Mouse (Mus musculus): ENCODE results near the gene Ccdc86.

The Ccdc86 gene

DNA sequence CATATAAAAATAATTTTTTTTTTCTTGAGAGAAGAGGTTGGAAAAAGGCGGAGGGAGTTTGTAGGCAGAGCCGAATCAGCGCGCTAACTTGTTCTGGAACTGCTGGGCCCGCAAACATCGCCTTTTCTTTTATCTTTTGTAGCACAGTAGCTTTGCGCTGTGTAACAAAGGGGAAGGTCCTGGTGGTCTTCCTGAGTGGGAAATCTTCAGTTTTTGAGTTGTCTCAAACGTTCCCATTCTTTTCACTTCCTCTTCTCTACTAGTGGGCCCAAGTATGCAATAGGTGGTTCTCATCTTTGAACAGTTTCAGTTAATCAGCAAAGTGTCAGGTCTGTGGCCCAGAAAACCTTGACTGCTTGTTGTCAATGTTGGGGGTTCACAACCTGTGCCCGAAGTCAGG, 492 bp upstream of the Ccdc86 start:
- no peak for DNase-seq (ENCODE audit: low read depth, low spot score)

DNA sequence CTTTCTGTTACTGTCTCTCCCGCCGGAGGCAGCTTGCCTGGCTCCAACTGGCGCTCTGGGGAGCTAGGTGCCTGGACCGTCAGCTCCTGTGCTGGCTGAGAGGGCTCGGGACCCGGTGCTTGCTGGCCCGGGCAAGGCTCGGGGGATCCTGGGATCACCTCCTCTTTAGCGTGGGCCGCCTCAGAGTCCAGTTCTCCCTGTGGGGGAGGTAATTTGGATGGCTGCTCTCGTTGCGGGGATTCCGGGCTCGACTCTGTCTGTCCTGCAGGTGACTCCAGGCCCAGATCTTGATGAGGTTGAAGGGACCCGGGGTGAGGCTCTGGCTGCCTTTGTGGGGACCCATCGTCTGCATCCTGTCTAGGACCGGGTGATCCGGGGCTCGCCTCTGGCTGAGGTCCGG, 650 bp downstream of the Ccdc86 start:
- DNase-seq (ENCODE audit: low read depth, low spot score), result no peak

- no peak for DNase-seq (ENCODE audit: low read depth, low spot score)
Observed at GRCm38 (mm10) chr19:10947219-10947618, 1.8 kb downstream of the Ccdc86 start.

- DNase-seq (ENCODE audit: low read depth, low spot score), result no peak
Observed at GRCm38 (mm10) chr19:10946506-10946905, 2.6 kb downstream of the Ccdc86 start.

DNA sequence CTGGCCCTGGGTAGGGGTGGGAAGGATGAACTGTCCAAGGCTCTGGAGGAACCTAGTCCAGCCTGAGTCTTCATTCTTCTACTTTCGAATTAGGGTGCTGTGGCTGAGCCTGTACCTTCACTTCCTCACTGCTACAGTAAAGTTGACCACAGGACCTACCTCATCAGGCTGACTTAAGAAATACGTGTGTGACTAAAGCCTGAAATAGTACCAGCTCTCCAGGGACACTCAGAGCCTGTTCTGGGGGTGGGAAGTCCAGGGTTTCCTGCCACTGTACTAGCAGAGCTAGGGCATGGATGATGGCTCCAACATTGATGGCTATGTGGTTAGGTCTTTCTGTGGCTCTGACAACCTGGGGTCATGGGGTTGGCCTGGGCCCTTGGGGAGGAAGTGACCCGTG, 5.1 kb downstream of the Ccdc86 start:
- DNase-seq (ENCODE audit: low read depth, low spot score), result no peak

GRCm38 (mm10) chr19:10940801-10941457, 8.1 kb downstream of the Ccdc86 start:
- no peak for DNase-seq (ENCODE audit: low read depth, low spot score)

GRCm38 (mm10) chr19:10940097-10940800, 8.8 kb downstream of the Ccdc86 start:
- no peak for DNase-seq (ENCODE audit: low read depth, low spot score)

- DNase-seq (ENCODE audit: low read depth, low spot score), result no peak
Observed at GRCm38 (mm10) chr19:10938771-10939170, 10.3 kb downstream of the Ccdc86 start.

DNA sequence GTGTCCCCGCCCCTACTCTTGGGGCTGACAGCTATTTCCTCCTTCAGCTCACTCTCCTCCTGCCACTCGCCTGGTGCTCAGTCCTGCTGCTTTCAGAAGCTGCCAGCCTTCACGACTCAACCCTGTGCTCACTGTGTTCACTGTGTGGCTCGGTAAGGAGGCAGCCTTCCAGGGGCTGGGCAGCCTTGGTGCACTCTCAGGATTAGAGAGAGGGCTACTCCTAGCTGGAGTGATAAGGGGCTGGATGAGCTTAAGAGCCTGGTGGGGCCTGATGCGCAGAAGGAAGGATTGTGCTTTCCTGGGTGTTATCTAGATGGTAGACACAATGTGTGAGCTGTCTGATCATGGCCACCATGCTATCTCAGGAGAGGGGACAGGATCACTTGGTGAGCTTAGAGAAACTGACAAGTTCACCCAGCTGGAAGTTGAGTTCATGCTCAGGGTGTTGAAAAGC, 11.9 kb downstream of the Ccdc86 start, which contains the start of gene Ptgdr2:
TSS of gene Ptgdr2 (plus strand) at position 51 of the 454 bp plus-strand sequence.
- no peak for DNase-seq (ENCODE audit: low read depth, low spot score)

DNA sequence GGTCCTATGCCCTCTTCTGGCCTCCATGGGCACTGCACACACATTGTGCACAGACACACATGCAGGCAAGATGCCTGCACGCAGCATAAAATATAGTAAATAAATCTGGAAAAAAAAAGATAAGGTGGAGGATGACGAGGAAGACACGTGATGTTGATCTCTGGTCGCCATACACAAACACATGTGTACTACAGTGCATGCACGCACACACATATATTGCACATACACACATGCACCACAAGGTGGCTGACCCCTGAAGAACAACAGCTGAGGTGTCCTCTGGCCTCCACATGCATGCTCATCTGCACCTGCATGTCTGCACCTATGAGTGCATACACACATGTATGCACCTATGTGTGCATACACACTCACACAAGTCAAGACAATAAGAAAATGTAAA, 13.0 kb downstream of the Ccdc86 start:
- no peak for DNase-seq (ENCODE audit: low read depth, low spot score)

- DNase-seq (ENCODE audit: low read depth, low spot score), result no peak
Observed at GRCm38 (mm10) chr19:10935029-10935428, 14.0 kb downstream of the Ccdc86 start.

DNA sequence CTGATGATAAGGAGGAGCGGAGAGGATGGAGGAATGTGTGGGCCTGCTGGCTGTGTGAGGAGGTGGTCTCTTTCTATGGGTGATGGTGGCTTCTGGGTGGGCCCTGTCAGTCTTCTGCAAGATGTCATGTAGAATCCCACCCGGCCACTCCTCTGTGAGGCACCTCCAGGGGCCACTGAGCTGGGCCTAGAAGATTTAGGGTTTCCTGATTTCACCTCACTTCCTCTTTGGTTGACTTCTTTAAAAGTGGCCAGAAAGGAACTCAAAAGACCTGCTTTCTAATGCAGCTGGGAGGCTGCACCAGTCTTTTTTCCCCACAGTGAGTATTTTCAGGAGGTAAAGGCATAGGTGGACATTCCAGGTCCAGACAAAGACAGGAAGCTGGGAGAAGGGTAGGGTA, 18.4 kb downstream of the Ccdc86 start:
- DNase-seq (ENCODE audit: low read depth, low spot score), result no peak

DNA sequence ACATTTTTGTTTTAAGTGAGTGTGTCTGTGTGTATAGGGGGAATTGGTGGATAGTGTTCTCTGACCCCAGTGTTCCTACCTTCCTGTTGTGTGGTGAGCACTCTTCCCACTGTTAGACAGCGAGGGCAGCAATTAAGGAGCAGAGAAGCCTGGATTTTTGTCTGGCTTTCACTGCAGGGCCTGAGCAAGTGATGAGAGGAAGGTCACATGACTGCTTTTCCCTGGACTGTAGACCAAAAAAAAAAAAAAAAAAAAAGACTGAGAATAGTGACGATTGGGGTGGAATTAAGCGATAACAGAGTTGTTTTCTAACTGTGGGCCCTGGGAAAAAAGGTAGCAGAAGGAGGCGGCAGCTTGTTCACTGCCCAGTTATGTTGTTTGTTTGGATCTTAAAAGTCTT, 22.4 kb downstream of the Ccdc86 start:
- no peak for DNase-seq (ENCODE audit: low read depth, low spot score)

GRCm38 (mm10) chr19:10926123-10926621, 22.9 kb downstream of the Ccdc86 start:
- no peak for DNase-seq (ENCODE audit: low read depth, low spot score)

DNA sequence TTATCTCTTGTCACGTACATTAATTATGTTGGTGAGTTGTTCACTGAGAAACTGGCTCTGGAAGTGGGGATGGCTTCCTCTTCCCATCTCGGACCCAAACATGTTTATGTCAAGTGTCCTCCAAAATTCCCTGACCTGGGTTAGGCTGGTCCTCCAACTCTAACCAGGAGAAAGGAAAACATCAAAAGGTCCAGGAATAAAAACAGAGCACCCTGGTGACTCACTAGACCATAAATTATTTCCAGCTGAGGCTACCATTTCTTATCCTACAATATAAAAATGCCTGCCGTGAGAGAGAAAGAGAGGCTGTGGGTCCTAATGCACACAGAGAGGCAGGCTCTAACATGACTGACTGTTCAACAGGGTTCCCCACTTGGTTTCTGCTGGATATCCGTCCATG, 24.8 kb downstream of the Ccdc86 start:
- no peak for DNase-seq (ENCODE audit: low read depth, low spot score)

GRCm38 (mm10) chr19:10921058-10921457, 28.0 kb downstream of the Ccdc86 start:
- no peak for DNase-seq (ENCODE audit: low read depth, low spot score)

- DNase-seq (ENCODE audit: low read depth, low spot score), result no peak
Observed at GRCm38 (mm10) chr19:10920532-10920931, 28.5 kb downstream of the Ccdc86 start, which contains the start of gene Zp1. TSS of gene Zp1 (minus strand) at chr19:10920632.

GRCm38 (mm10) chr19:10918321-10918991, 30.6 kb downstream of the Ccdc86 start:
- no peak for DNase-seq (ENCODE audit: low read depth, low spot score)

GRCm38 (mm10) chr19:10916506-10916905, 32.6 kb downstream of the Ccdc86 start:
- no peak for DNase-seq (ENCODE audit: low read depth, low spot score)

DNA sequence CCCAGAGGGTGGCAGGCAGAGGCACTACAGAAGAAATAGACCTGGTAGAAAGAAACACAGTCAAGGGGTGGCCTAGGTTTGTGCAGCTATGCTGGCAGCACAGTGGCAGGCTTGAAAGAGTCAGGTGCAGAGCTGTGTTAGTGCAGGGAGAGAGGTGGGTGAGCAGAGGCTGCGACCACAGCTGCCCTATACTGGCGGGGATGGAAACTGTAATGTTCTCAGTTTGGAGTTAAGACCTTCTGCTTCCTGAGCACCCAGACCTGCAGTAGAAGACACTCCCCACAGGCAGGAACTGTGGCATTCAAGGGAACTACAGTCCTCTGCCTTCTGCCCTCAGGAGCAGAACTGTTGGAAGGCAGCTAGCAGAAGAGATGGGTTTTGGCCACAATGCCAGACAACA, 34.2 kb downstream of the Ccdc86 start:
- DNase-seq (ENCODE audit: low read depth, low spot score), result no peak

DNA sequence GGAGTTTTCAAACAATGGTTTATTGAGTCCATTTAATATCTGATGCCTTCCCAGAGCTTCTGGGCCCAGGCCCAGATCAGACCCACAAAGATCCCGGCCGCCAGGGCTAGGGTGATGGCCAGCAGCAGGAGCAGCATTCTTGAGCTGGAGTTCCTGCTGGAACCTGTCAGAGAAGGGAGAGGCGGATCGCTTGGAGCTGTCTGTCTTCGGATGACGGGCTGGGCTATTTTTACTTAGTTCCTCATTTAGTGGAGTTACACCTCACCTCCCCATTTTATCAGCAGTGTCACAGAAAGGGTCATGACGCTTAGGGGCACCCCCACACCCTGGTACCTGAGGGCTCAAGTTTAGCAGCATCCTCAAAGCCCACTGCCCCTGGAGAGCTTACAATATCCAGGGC, 34.8 kb downstream of the Ccdc86 start:
- no peak for DNase-seq (ENCODE audit: low read depth, low spot score)

DNA sequence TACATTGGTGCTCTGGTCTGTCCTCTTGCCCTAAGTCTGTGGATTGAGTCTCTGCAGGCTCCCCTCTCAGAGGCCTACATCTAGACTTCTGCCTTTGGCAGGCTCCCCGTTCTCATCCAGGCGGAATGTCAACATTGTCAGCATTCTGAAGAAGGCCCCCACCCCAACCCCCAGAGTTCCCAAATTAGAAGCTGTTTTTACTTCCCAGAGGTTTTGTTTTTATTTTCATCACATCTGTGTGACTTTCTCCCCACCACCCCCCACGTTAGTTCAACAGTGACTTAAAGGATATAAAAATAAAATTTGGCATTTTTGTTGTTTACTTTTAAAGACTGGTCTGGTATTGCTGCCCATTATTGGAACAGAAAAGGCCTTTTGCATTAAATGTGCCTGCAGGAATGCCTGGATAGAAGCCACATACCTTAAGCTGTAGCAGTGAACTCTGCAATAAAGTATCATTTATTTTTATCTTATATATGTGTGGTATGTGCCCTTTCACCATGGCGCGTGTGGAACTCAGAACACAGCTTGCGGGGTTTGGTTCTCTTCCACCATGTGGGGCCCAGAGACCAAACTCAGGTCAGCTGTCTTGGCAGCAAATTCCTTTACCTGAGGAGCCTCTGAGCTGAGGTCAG, 39.9 kb downstream of the Ccdc86 start:
- no peak for DNase-seq (ENCODE audit: low read depth, low spot score)

Data from brain, embryonic 18.5 days (tissue).